Mouse (Mus musculus) limb, embryonic 13.5 days (tissue): ENCODE data around the gene Ankrd12. TPM values are rescaled to one million over a fixed set of nuclear protein-coding genes. Genes with fewer than 3 reads are reported as not detected.

Source experiments
- ATAC-seq: fragments of 200-750 bp; cut with Nextera tagmentation; 2 replicates; pipeline ENCODE4 v1.8.0; 2017; ENCODE audit warnings: low read depth, moderate number of reproducible peaks, moderate TSS enrichment; ENCODE audit not compliant: low FRiP score
- H3K27ac ChIP-seq: fragments of 300-500 bp; sonication (generic); 2 replicates; pipeline ENCODE4 v1.5.1; 2015; ENCODE audit warnings: inconsistent platforms, mild to moderate bottlenecking, moderate library complexity
- H3K27me3 ChIP-seq: fragments of 300-500 bp; sonication (generic); 2 replicates; pipeline ENCODE4 v1.6.1; 2015; ENCODE audit warnings: mild to moderate bottlenecking, inconsistent platforms
- H3K36me3 ChIP-seq: fragments of 300-500 bp; sonication (generic); 2 replicates; pipeline ENCODE4 v1.6.1; 2015; ENCODE audit warnings: inconsistent platforms, mild to moderate bottlenecking, moderate library complexity
- H3K4me1 ChIP-seq: fragments of 300-500 bp; sonication (generic); 2 replicates; pipeline ENCODE4 v1.6.1; 2015; ENCODE audit warnings: inconsistent platforms
- H3K4me2 ChIP-seq: fragments of 300-500 bp; sonication (generic); replicated peaks from 2 replicates; pipeline ENCODE4 v1.6.1; 2015; ENCODE audit warnings: inconsistent platforms, mild to moderate bottlenecking, moderate library complexity
- H3K4me3 ChIP-seq: fragments of 300-500 bp; sonication (generic); 2 replicates; pipeline ENCODE4 v1.5.1; 2015; ENCODE audit warnings: moderate library complexity, mild to moderate bottlenecking, inconsistent platforms
- H3K9ac ChIP-seq: fragments of 300-500 bp; sonication (generic); 2 replicates; pipeline ENCODE4 v1.6.1; 2015; ENCODE audit warnings: mild to moderate bottlenecking, inconsistent platforms
- H3K9me3 ChIP-seq: fragments of 300-500 bp; sonication (generic); 2 replicates; pipeline ENCODE4 v1.6.1; 2016; ENCODE audit warnings: inconsistent platforms
- WGBS: fragments of 180-500 bp; shearing (Covaris S2); methylation state at CpG from one replicate; pipeline ENCODE4 v1.1.7; 2015; 5-methylcytosine and 5-hydroxymethylcytosine counted together
- polyA plus RNA-seq: library from polyadenylated mRNA; unstranded; fragments of >200 nt; fragmentation: Nextera tagmentation; extraction: Ambion mirVana; gene quantifications from 2 replicates; pipeline ENCODE4 v1.2.1, GENCODE M21; 2015

Ankrd12 gene
- polyA plus RNA-seq, 1 experiment from 2014 or later = 35.0 TPM

DNA sequence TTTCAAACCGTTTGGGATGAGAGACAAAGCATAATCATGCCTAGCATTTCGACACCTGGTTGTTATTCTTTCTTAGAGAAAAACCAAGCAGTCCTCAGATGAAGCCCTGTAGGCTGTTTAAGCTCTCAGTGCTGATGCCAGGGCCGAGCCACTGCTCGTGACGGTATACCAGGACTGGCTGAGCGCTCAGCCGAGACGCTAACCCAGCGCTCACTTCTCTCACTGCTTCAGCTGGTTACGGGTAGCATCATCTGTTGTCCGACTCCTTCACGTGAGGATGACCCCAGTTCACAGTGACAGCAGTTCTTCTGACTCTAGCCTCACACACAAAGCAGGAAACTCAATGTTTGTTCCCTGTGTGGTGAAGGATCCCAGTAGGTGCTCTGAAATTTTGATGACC, 136.7 kb downstream of the Ankrd12 start:
- H3K4me2 ChIP-seq = peak overlapping the region; percentile 23; the same call in 1 of the 2 replicates
- no peaks in the 10 kb centered on the region for H3K27me3 ChIP-seq
- peaks cover 23% of the 10 kb centered on the region for H3K4me1 ChIP-seq
- no peak for ATAC-seq
- peak overlapping the region; percentile 63; the same call in 1 of the 2 replicates for H3K27ac ChIP-seq
- H3K9me3 ChIP-seq = no peaks in the 10 kb centered on the region
- no peak overlapping the region for H3K4me3 ChIP-seq
- H3K9ac ChIP-seq = no peak overlapping the region
- H3K36me3 ChIP-seq = peaks cover 43% of the 10 kb centered on the region
- WGBS = 87% methylated on average over 12 of the region's 12 CpGs

DNA sequence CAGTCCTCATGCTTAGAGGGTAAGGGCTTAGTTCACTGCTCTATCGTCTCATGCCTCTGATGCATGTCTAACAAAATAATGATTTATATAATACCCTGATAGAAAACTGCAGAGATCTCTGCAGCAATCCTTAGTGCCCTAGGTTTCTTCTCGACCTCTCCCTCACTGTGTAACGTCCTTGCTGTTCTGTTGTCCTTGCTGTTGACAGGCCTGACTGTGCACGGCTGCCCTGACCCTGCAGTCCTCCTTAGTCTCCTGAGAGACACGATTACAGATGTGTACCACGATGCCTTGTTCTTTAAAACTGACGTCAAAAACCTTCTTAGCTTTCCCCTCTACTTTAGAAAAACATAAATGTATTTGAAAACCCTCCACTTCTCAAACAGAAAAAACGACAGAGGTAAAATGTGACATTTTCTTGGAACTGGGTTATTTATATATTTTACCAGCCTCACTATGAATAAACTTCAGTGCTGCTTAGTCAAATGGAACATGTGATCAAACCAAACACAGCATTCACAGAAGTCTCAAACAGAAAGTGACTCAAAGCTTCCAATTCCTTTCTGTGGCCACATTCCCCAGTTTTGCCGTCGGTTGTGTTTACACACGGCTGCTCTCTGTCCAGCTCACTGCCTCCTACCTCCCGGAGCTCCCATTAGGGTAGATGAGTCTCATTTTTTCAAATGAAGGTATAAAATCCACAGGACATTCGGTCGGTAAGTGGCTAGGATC, 137.3 kb downstream of the Ankrd12 start:
- H3K4me2 ChIP-seq = peak overlapping the region; percentile 23; the same call in 1 of the 2 replicates
- no peak for ATAC-seq
- H3K9ac ChIP-seq = no peak overlapping the region
- peak overlapping the region; percentile 40; the same call in 1 of the 2 replicates for H3K27ac ChIP-seq
- no peaks in the 10 kb centered on the region for H3K27me3 ChIP-seq
- H3K4me1 ChIP-seq = peaks cover 23% of the 10 kb centered on the region
- no peak overlapping the region for H3K4me3 ChIP-seq
- WGBS = 72% methylated on average over 14 of the region's 14 CpGs
- no peaks in the 10 kb centered on the region for H3K9me3 ChIP-seq
- peaks cover 40% of the 10 kb centered on the region for H3K36me3 ChIP-seq

GRCm38 (mm10) chr17:65937671-65938070, 139.2 kb downstream of the Ankrd12 start:
- Histone ChIP-seq H3K9ac (no peak overlapping the region), H3K36me3 (peaks cover 52% of the 10 kb centered on the region)
- WGBS = 94% methylated on average over 9 of the region's 9 CpGs

GRCm38 (mm10) chr17:65933741-65934140, 143.1 kb downstream of the Ankrd12 start:
- no peak for ATAC-seq
- H3K27me3 ChIP-seq = no peaks in the 10 kb centered on the region
- no peak overlapping the region for H3K9ac ChIP-seq
- WGBS = 97% methylated on average over 2 of the region's 2 CpGs
- no peaks in the 10 kb centered on the region for H3K9me3 ChIP-seq
- H3K4me2 ChIP-seq = no peak overlapping the region
- peaks cover 7% of the 10 kb centered on the region for H3K4me1 ChIP-seq
- H3K4me3 ChIP-seq = no peak overlapping the region
- H3K27ac ChIP-seq = no peak overlapping the region
- H3K36me3 ChIP-seq = peaks cover 56% of the 10 kb centered on the region

More at GRCm38 (mm10) chr17:65937671-65938070, 139.2 kb downstream of the Ankrd12 start:
- no peak overlapping the region for H3K27ac ChIP-seq
- H3K4me2 ChIP-seq = no peak overlapping the region
- H3K9me3 ChIP-seq = no peaks in the 10 kb centered on the region
- H3K4me1 ChIP-seq = peaks cover 16% of the 10 kb centered on the region; the same call in 1 of the 2 replicates
- H3K4me3 ChIP-seq = no peak overlapping the region
- no peaks in the 10 kb centered on the region for H3K27me3 ChIP-seq
- ATAC-seq = no peak

DNA sequence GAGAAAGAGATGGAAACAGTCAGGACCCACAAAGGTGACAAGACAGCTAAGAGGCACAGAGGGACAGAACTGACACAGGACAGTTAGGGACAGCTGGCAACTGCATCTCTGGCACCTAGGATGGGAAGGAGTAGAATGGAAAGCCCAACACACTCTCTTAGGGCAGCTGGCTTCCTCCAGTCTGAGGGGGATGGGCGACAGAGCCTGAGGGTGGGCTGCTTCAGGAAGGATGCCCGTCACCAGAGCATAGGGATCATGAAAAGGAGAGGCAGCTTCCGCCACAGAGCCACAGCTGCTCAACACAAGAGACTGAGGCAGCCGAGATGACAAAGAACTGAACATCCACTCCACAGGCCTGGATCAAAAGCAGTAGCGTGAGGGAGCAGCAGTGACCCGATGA, 145.4 kb downstream of the Ankrd12 start:
- Histone ChIP-seq H3K27me3 (no peaks in the 10 kb centered on the region), H3K36me3 (peaks cover 59% of the 10 kb centered on the region), H3K4me1 (peaks cover 7% of the 10 kb centered on the region), H3K27ac (no peak overlapping the region), H3K4me2 (no peak overlapping the region), H3K9ac (no peak overlapping the region), H3K4me3 (no peak overlapping the region), H3K9me3 (no peaks in the 10 kb centered on the region)
- ATAC-seq = no peak
- 63% methylated on average over 6 of the region's 6 CpGs for WGBS

DNA sequence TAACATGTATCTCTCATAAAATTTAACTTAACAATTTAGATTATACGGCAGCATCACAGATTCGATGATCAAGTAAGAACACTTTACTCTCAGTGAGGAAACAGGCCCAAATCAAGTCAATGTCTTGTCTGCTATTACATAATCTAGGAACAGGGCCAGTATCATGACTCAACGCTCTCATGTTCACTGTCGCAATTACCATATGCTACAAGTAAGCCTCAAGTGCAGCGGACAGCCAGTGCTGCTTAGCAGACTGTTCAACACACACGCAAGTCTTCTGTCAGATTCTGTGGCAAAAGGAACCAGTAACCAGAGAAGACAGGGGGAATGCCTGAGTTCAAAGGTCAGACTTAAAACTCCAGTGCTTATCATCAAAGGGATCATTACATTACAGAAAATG, 145.9 kb downstream of the Ankrd12 start:
- no peak for ATAC-seq
- WGBS = 76% methylated on average over 6 of the region's 6 CpGs

DNA sequence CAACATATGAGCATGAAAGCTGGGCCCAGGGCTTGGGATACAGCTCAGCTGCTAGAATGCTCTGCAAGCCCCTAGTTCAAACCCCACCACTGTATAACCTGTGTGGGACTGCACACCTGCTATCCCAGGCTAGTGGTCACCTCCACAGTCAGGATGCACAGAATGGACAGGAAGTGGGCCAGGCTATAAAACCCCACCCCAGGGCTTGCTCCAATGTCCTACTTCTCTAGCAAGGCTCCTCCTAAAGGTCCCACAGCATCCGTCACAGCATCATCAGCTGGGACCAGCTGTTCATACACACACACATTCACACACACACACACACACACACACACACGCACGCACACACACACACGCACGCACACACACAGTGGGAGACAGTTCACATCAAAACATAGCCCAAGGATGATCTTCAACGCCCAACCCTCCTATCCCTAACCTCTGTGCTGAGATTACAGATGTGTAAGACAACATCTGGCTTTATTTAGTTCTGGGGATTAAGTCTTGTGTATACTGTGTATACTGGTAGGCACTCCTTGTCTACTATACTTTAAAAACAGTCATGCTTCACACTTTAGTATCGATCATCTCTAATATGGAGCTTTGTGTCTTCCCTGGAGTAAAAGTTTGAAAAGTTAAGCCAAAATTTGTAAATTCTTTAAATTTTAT, 146.6 kb downstream of the Ankrd12 start:
- Histone ChIP-seq H3K4me1 (peaks cover 7% of the 10 kb centered on the region), H3K27ac (no peak overlapping the region)
- no peak for ATAC-seq

More for the DNA sequence above, 145.9 kb downstream of the Ankrd12 start:
- Histone ChIP-seq H3K9ac (no peak overlapping the region), H3K4me1 (peaks cover 7% of the 10 kb centered on the region), H3K36me3 (peaks cover 59% of the 10 kb centered on the region), H3K27me3 (no peaks in the 10 kb centered on the region), H3K4me2 (no peak overlapping the region), H3K4me3 (no peak overlapping the region), H3K9me3 (no peaks in the 10 kb centered on the region), H3K27ac (no peak overlapping the region)

DNA sequence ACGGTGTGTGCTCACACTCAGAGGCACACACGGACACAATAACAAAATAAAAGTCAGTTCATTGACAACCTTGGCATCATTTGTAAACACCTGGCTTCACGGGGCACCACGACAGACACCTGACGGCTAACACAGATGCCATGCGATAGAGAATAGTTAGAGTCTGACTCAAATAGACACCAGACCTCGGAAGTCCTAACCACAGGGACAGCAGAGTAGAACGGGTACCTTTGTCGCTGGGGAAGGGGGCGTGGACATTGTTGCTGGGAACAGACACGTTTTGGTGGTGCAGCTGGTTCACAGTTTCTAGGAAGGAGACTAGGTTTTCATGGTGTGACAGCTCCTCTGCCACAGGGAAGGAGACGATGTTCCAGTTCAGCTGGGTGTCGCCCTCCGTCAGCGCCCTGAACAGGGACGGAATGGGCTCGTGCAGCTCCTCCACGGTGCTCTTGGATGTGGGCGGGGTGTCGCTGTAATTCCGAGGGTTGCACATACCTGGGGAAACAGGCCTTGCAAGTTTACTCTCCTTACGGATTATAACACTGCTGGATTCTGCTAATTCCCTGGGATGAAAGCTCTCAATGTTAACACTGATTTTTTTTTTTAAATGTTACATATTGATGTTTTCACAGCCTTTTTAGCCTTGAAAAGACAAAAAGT, 147.4 kb downstream of the Ankrd12 start:
- H3K4me1 ChIP-seq = peaks cover 7% of the 10 kb centered on the region
- peaks cover 64% of the 10 kb centered on the region for H3K36me3 ChIP-seq
- H3K9ac ChIP-seq = no peak overlapping the region
- no peak overlapping the region for H3K4me2 ChIP-seq
- H3K4me3 ChIP-seq = no peak overlapping the region
- 84% methylated on average over 22 of the region's 22 CpGs for WGBS
- ATAC-seq = no peak
- H3K27ac ChIP-seq = no peak overlapping the region
- no peaks in the 10 kb centered on the region for H3K27me3 ChIP-seq
- H3K9me3 ChIP-seq = no peaks in the 10 kb centered on the region

More for the DNA sequence above, 146.6 kb downstream of the Ankrd12 start:
- H3K36me3 ChIP-seq = peaks cover 60% of the 10 kb centered on the region
- H3K4me2 ChIP-seq = no peak overlapping the region
- no peak overlapping the region for H3K4me3 ChIP-seq
- 85% methylated on average over 7 of the region's 7 CpGs for WGBS
- H3K9me3 ChIP-seq = no peaks in the 10 kb centered on the region
- no peak overlapping the region for H3K9ac ChIP-seq
- H3K27me3 ChIP-seq = no peaks in the 10 kb centered on the region

GRCm38 (mm10) chr17:65927077-65927476, 149.8 kb downstream of the Ankrd12 start:
- Histone ChIP-seq H3K4me2 (no peak overlapping the region), H3K27ac (no peak overlapping the region; the same call in 1 of the 2 replicates), H3K4me3 (no peak overlapping the region), H3K27me3 (no peaks in the 10 kb centered on the region), H3K9ac (no peak overlapping the region), H3K36me3 (peaks cover 63% of the 10 kb centered on the region), H3K9me3 (no peaks in the 10 kb centered on the region), H3K4me1 (peaks cover 7% of the 10 kb centered on the region)
- no peak for ATAC-seq
- 59% methylated on average over 4 of the region's 4 CpGs for WGBS

- Histone ChIP-seq H3K9ac (no peak overlapping the region), H3K27me3 (no peaks in the 10 kb centered on the region), H3K9me3 (no peaks in the 10 kb centered on the region), H3K27ac (no peak overlapping the region), H3K4me3 (no peak overlapping the region), H3K36me3 (peaks cover 68% of the 10 kb centered on the region), H3K4me1 (no peaks in the 10 kb centered on the region), H3K4me2 (no peak overlapping the region)
- ATAC-seq = no peak
- 79% methylated on average over 5 of the region's 5 CpGs for WGBS
Observed at GRCm38 (mm10) chr17:65924218-65924617, 152.7 kb downstream of the Ankrd12 start.

DNA sequence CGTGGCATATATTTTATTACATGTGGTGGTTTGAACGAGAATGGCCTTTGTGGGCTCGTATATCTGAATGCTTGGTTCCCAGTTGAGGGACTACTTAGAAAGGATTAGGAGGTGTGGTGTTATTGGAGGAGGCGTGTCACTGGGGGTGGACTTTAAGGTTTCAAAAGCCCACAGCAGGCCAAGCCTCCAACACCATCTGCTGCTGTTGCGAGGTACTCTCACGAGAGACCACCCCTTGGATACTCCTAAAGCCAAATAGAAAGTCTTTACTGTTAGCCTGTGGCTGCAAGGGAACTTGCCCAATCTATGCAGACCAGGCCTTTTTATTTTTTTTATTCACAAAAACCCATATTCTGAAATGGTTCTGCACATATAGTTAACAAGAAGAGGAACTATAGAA, 154.9 kb downstream of the Ankrd12 start:
- Histone ChIP-seq H3K36me3 (peaks cover 59% of the 10 kb centered on the region), H3K27ac (no peak overlapping the region), H3K9me3 (no peaks in the 10 kb centered on the region), H3K4me1 (0 out of 2 replicates have a peak, but pooled peaks cover 2% of the 10 kb centered on the region), H3K27me3 (no peaks in the 10 kb centered on the region), H3K4me3 (no peak overlapping the region), H3K9ac (no peak overlapping the region), H3K4me2 (no peak overlapping the region)
- ATAC-seq = no peak
- 80% methylated on average over 6 of the region's 6 CpGs for whole genome bisulfite sequencing

DNA sequence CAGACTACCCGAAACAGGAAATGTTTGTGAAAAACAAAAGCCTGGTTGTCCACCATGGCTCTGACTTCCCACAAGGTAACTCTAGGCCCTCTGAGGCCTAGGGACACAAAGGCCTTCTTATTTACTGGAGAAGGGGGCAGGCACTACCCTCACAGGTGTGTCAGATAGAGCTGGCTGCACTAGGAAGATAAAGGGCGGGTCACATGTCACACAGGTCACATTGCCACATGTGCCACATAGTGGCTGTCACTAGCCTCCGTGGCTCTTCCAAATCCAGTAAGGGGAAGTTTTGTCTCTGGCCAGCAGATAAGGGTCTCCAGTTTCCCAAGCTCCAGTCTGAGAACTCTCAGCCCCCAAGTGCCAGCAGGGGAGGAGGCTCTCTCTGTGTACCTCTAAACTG, 157.7 kb downstream of the Ankrd12 start:
- no peak for ATAC-seq
- WGBS = 79% methylated on average over 3 of the region's 3 CpGs
- Histone ChIP-seq H3K4me3 (no peak overlapping the region), H3K4me1 (peaks cover 8% of the 10 kb centered on the region; the same call in 1 of the 2 replicates), H3K27ac (no peak overlapping the region), H3K9me3 (no peaks in the 10 kb centered on the region), H3K4me2 (no peak overlapping the region), H3K36me3 (peaks cover 38% of the 10 kb centered on the region), H3K9ac (no peak overlapping the region), H3K27me3 (no peaks in the 10 kb centered on the region)
